Mouse (Mus musculus): ENCODE measurements around the gene Gas7.

GRCm38 (mm10) chr11:67458171-67458570 lies 2.9 kb downstream of the Gas7 start:
- TF ChIP-seq CTCF (IDR thresholded peaks at IDR 0.05; ENCODE audit: low read depth) (peak; percentile 51), EP300 (IDR thresholded peaks at IDR 0.05; ENCODE audit: low read depth) (no peak)
